Mouse (Mus musculus) heart, embryonic 11.5 days (tissue): Measurements from ENCODE around the gene Tlr5. TPM values are rescaled to one million over a fixed set of nuclear protein-coding genes. Genes with fewer than 3 reads are reported as not detected.

Source experiments
- ATAC-seq: fragments of 200-750 bp; cut with Nextera tagmentation; replicated peaks from 2 replicates; pipeline ENCODE4 v1.8.0; 2017; ENCODE audit warnings: moderate library complexity; ENCODE audit not compliant: insufficient number of reproducible peaks, low FRiP score, low TSS enrichment
- H3K27ac ChIP-seq: fragments of 300-500 bp; sonication (generic); 2 replicates; pipeline ENCODE4 v1.5.1; 2014; ENCODE audit warnings: mild to moderate bottlenecking, low read depth, low read length
- H3K27me3 ChIP-seq: fragments of 300-500 bp; sonication (generic); 2 replicates; pipeline ENCODE4 v1.6.1; 2014; ENCODE audit warnings: mild to moderate bottlenecking, low read length, mixed read lengths; ENCODE audit not compliant: control insufficient read depth, insufficient read depth
- H3K36me3 ChIP-seq: fragments of 300-500 bp; sonication (generic); 2 replicates; pipeline ENCODE4 v1.6.1; 2014; ENCODE audit warnings: mild to moderate bottlenecking, low read length, moderate library complexity, mixed read lengths; ENCODE audit not compliant: control insufficient read depth, insufficient read depth
- H3K4me1 ChIP-seq: fragments of 300-500 bp; sonication (generic); 2 replicates; pipeline ENCODE4 v1.6.1; 2014; ENCODE audit warnings: low read length; ENCODE audit not compliant: control insufficient read depth, insufficient read depth
- H3K4me2 ChIP-seq: fragments of 300-500 bp; sonication (generic); 2 replicates; pipeline ENCODE4 v1.6.1; 2014; ENCODE audit warnings: mild to moderate bottlenecking, moderate library complexity
- H3K4me3 ChIP-seq: fragments of 300-500 bp; sonication (generic); 2 replicates; pipeline ENCODE4 v1.5.1; 2014; ENCODE audit warnings: low read depth, low read length
- H3K9ac ChIP-seq: fragments of 300-500 bp; sonication (generic); 2 replicates; pipeline ENCODE4 v1.6.1; 2014; ENCODE audit warnings: mild to moderate bottlenecking, low read depth, low read length, moderate library complexity
- H3K9me3 ChIP-seq: fragments of 300-500 bp; sonication (generic); replicated peaks from 2 replicates; pipeline ENCODE4 v1.6.1; 2016; ENCODE audit warnings: low read length; ENCODE audit not compliant: control insufficient read depth
- WGBS: fragments of 180-500 bp; shearing (Covaris S2); extraction: QIAGEN DNeasy Blood & Tissue Kit; methylation state at CpG from one replicate; pipeline ENCODE4 v1.1.7; 2014; ENCODE audit not compliant: insufficient replicate concordance; 5-methylcytosine and 5-hydroxymethylcytosine counted together
- polyA plus RNA-seq: library from polyadenylated mRNA; unstranded; fragments of >200 nt; fragmentation: Nextera tagmentation; extraction: Ambion mirVana; gene quantifications from 2 replicates; pipeline ENCODE4 v1.2.1, GENCODE M21; 2014

Gene Tlr5
- polyA plus RNA-seq, 1 experiment from 2014 or later, result 5.3 TPM

DNA sequence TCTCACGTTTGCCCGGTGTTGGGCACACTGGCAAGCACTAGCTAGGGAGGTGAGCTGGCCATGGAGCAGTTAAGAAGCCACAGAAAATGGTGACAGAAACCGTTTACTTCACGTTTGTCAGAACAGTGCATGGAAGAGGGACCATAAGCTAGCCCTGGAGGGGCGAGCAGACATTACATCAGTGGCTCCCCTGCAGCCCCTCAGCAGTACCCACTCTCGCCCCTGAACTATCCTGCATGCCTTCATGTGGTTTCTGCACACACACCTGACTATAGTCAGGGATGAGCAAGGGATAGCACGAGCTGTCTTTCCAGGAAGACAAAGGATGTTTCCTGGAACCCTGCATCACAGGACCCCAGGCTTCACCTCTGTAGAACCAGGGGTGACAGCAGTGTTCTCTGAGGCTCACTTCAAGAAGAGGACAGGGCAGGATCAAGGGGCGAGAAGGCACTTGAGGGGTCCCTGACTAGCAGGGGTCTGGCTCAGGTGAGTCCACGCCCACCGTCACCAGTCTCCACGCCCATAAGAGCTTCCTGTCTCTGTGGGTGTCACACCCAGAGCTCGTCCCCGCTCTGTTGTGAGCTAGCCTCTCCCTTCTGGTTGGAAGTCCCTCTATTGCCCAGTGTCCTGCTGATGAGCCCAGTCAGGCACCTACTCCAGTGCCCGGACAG, 35.6 kb downstream of the Tlr5 start:
- Histone ChIP-seq H3K4me3 (no peak overlapping the region), H3K9me3 (no peaks in the 10 kb centered on the region), H3K9ac (no peak overlapping the region), H3K27me3 (no peaks in the 10 kb centered on the region), H3K27ac (no peak overlapping the region), H3K36me3 (no peaks in the 10 kb centered on the region), H3K4me2 (no peak overlapping the region), H3K4me1 (peaks cover 7% of the 10 kb centered on the region)
- 76% methylated on average over 14 of the region's 14 CpGs for WGBS
- ATAC-seq, result no peak

DNA sequence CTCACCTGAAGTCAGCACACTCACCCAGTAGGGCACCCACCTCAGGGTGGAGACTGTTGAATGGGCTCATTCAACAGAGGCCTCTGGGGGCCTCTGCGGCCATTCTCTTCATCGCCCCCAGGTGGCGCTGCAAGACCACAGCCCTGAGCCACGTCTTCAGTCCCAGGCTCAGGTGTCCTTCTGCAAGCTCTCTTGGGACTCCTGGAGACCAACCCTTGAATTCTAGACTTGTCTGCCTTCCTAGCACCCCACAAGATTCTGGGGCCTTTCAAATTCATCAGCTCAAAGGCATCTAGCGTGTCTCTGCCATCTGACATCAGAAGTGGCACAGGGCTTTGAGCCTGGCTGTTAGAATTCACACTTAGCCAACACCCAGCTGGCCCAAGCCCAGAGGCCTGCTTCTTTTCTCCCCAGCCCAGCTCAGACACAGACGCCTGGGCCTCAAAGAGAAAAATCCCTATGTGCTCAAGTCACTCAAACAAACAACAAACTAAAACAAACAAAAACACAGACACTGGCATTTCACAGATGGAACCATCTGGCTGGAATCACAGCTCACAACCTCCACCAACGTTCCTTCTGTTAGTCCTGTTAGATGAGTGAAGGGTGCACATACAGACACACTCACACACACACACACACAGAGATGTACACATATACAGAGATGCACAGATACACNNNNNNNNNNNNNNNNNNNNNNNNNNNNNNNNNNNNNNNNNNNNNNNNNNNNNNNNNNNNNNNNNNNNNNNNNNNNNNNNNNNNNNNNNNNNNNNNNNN, 36.6 kb downstream of the Tlr5 start:
- H3K9ac ChIP-seq, result no peak overlapping the region
- no peaks in the 10 kb centered on the region for H3K27me3 ChIP-seq
- ATAC-seq, result no peak
- H3K36me3 ChIP-seq, result no peaks in the 10 kb centered on the region
- no peak overlapping the region for H3K27ac ChIP-seq
- H3K9me3 ChIP-seq, result no peaks in the 10 kb centered on the region
- H3K4me2 ChIP-seq, result no peak overlapping the region
- 14% methylated on average over 7 of the region's 7 CpGs for WGBS
- H3K4me3 ChIP-seq, result no peak overlapping the region
- peaks cover 7% of the 10 kb centered on the region for H3K4me1 ChIP-seq

Other genes with a start within 250 kb of the Tlr5 start
- gene Ccdc185, start 205.6 kb upstream of the Tlr5 start, polyA plus RNA-seq, result not detected in 2 replicates
- 5.4 and 5.9 TPM in 2 replicates for gene Susd4, start 190.9 kb upstream of the Tlr5 start, polyA plus RNA-seq